Mouse (Mus musculus): ENCODE results near the gene Usp4. TPM values are rescaled to one million over a fixed set of nuclear protein-coding genes. Genes with fewer than 3 reads are reported as not detected.

Usp4 gene
- polyA plus RNA-seq, 1 experiment from 2014 or later = 138 TPM

GRCm38 (mm10) chr9:108392676-108393075 is 45.0 kb downstream of the Usp4 start, which contains the start of gene 1700102P08Rik:
TSS of gene 1700102P08Rik (plus strand) at chr9:108392805.
- Histone ChIP-seq H3K27me3 (no peaks in the 10 kb centered on the region), H3K4me3 (no peak within 1 kb of the TSS), H3K9ac (replicated peaks) (no peak within 1 kb of the TSS), H3K36me3 (peaks cover 46% of the 10 kb centered on the region), H3K4me2 (replicated peaks) (no peak within 1 kb of the TSS), H3K4me1 (no peaks in the 10 kb centered on the region), H3K27ac (replicated peaks) (no peak within 1 kb of the TSS), H3K9me3 (no peaks in the 10 kb centered on the region)
- ATAC-seq (replicated peaks) = no peak
- WGBS = 54% methylated on average over 18 of the region's 18 CpGs

DNA sequence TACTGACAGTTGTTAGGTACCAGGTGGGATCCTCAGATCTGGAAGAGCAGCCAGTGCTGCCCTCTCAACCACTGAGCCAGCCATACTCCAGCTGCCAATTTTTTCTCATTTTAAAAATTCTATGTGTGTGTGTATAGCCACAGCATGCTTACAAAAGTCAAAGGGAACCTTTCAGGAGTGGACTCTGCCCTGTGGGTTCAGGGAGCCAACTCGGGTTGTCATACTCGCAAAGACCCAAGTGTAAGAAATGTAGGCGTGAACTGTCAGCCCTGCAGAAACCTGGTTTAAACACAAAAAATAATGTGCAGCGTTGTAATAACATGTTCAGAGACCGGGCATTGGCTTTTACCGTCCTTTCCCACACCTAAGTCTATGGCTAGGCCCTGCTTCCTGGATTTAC is 46.5 kb downstream of the Usp4 start:
- H3K9ac ChIP-seq (replicated peaks) = no peak overlapping the region
- peaks cover 33% of the 10 kb centered on the region for H3K36me3 ChIP-seq
- no peaks in the 10 kb centered on the region for H3K4me1 ChIP-seq
- 96% methylated on average over 6 of the region's 6 CpGs for WGBS
- H3K27me3 ChIP-seq = no peaks in the 10 kb centered on the region
- H3K27ac ChIP-seq (replicated peaks) = no peak overlapping the region
- no peak for ATAC-seq (replicated peaks)
- H3K4me2 ChIP-seq (replicated peaks) = no peak overlapping the region
- no peaks in the 10 kb centered on the region for H3K9me3 ChIP-seq
- H3K4me3 ChIP-seq = no peak overlapping the region

DNA sequence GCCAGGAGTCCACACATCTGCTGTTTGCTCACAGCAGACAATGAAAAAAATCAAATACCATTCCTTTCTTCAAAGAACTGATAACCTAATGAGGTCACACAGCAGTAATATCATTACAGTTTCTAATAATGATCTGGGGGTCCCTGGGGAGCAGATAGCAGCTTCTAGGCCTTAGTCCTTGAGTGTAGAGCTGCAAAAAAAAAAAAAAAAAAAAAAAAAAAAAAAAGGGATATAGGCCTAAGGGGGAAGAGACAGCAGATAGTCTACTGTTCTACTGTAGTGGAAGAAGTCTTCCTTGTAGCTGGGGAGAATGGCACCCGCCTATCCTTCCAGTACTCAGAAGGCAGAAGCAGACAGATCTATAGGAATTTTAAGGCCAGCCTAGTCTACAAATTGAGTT is 47.8 kb downstream of the Usp4 start:
- H3K36me3 ChIP-seq = peaks cover 25% of the 10 kb centered on the region
- H3K27ac ChIP-seq (replicated peaks) = no peak overlapping the region
- H3K9ac ChIP-seq (replicated peaks) = no peak overlapping the region
- WGBS = 87% methylated on average over 1 of the region's 1 CpGs
- no peak for ATAC-seq (replicated peaks)
- no peaks in the 10 kb centered on the region for H3K4me1 ChIP-seq
- H3K9me3 ChIP-seq = no peaks in the 10 kb centered on the region
- H3K4me2 ChIP-seq (replicated peaks) = no peak overlapping the region
- H3K4me3 ChIP-seq = no peak overlapping the region
- H3K27me3 ChIP-seq = no peaks in the 10 kb centered on the region

- no peak overlapping the region for H3K9ac ChIP-seq (replicated peaks)
- no peaks in the 10 kb centered on the region; the same call in 1 of the 2 replicates for H3K36me3 ChIP-seq
- no peak overlapping the region for H3K4me3 ChIP-seq
- ATAC-seq (replicated peaks) = no peak
- H3K4me1 ChIP-seq = peaks cover 12% of the 10 kb centered on the region
- no peak overlapping the region for H3K4me2 ChIP-seq (replicated peaks)
- no peaks in the 10 kb centered on the region for H3K9me3 ChIP-seq
- 86% methylated on average over 3 of the region's 3 CpGs for WGBS
- H3K27me3 ChIP-seq = no peaks in the 10 kb centered on the region
- H3K27ac ChIP-seq (replicated peaks) = no peak overlapping the region
Measured at GRCm38 (mm10) chr9:108398324-108398723, 50.7 kb downstream of the Usp4 start.

- Histone ChIP-seq H3K9ac (replicated peaks) (no peak overlapping the region), H3K27me3 (no peaks in the 10 kb centered on the region), H3K4me1 (peaks cover 12% of the 10 kb centered on the region), H3K27ac (replicated peaks) (peak overlapping the region; percentile 70), H3K36me3 (no peaks in the 10 kb centered on the region), H3K4me3 (no peak overlapping the region), H3K9me3 (no peaks in the 10 kb centered on the region), H3K4me2 (replicated peaks) (no peak overlapping the region)
- no peak for ATAC-seq (replicated peaks)
- 32% methylated on average over 7 of the region's 7 CpGs for WGBS
Measured at GRCm38 (mm10) chr9:108401186-108401960, 53.7 kb downstream of the Usp4 start.

DNA sequence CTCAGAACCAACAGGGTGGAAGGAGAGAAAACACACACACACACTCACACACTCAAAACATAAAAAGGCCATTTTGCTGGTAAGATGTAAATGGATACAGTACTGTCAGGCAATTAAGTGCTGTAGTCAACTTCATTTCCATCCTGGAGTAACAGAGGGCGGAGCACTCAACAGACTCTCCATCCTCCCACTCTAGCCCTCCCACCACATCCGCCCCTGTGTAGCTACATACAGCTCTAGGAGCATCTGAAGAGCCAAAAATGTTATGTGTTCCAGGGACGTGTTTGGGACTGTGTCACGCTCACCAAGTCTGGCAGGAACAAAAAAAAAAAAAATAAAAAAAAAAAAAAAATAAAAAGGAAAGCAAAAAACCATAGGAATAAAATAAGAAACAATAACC is 55.4 kb downstream of the Usp4 start:
- Histone ChIP-seq H3K9me3 (no peaks in the 10 kb centered on the region), H3K27ac (replicated peaks) (no peak overlapping the region), H3K4me1 (peaks cover 12% of the 10 kb centered on the region), H3K36me3 (no peaks in the 10 kb centered on the region), H3K27me3 (no peaks in the 10 kb centered on the region), H3K4me3 (no peak overlapping the region), H3K9ac (replicated peaks) (no peak overlapping the region), H3K4me2 (replicated peaks) (no peak overlapping the region)
- 86% methylated on average over 4 of the region's 4 CpGs for WGBS
- ATAC-seq (replicated peaks) = no peak

DNA sequence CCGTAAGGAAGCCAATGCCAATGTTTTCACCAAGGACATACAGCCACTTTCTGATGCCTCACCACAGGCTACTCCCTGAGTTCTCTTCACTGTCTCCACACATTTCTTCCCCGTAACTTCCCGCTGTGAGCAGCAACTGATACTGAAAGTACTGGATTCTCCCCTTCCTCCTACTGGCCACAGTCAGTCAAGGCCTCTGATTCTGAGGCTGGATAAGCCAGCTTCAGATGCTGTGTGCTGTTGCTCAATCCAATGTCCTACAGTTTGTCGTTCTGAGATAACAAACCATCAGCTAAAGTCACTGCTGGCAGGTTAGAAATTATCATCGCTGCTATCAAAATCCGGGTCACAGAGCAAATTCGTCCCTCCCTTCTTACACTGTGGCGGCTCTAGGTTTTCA is 56.8 kb downstream of the Usp4 start:
- ATAC-seq (replicated peaks) = no peak

GRCm38 (mm10) chr9:108409535-108409934 is 61.9 kb downstream of the Usp4 start:
- WGBS = 92% methylated on average over 4 of the region's 4 CpGs
- peaks cover 9% of the 10 kb centered on the region; the same call in 1 of the 2 replicates for H3K4me1 ChIP-seq
- ATAC-seq (replicated peaks) = no peak
- no peak overlapping the region for H3K9ac ChIP-seq (replicated peaks)
- no peaks in the 10 kb centered on the region for H3K27me3 ChIP-seq
- H3K27ac ChIP-seq (replicated peaks) = no peak overlapping the region
- no peaks in the 10 kb centered on the region for H3K36me3 ChIP-seq
- no peak overlapping the region for H3K4me3 ChIP-seq
- H3K4me2 ChIP-seq (replicated peaks) = no peak overlapping the region
- no peaks in the 10 kb centered on the region for H3K9me3 ChIP-seq

More for the DNA sequence above, 56.8 kb downstream of the Usp4 start:
- no peaks in the 10 kb centered on the region for H3K9me3 ChIP-seq
- H3K9ac ChIP-seq (replicated peaks) = no peak overlapping the region
- H3K4me3 ChIP-seq = no peak overlapping the region
- H3K27ac ChIP-seq (replicated peaks) = no peak overlapping the region
- H3K27me3 ChIP-seq = no peaks in the 10 kb centered on the region
- H3K4me1 ChIP-seq = peaks cover 12% of the 10 kb centered on the region
- H3K4me2 ChIP-seq (replicated peaks) = no peak overlapping the region
- no peaks in the 10 kb centered on the region for H3K36me3 ChIP-seq
- 81% methylated on average over 8 of the region's 8 CpGs for WGBS

DNA sequence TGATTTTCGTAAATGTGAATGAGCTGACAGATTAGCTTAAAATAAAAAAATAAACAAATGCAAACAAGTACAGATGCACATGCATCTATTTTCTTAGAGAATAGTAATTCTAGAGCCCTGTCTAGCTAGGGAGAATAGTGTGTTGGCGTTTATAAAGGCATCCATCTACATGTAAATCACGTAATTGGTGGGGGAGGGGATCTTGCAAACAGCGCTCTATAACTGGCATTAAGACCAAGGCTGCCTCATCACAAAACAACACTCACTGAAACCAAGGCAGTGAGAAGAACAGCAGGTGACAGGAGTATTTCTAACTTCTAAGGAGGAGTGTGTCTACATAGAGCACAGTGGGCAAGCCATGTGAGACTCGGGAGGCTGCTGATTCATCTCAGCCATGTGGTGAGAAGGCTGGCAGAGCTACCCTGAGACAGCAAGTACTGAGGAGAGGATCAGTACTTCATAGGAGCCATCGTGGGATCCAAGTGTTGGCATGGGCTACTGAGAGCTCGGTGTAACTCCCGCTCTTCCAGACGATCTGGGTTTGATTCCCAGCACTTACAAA is 63.8 kb downstream of the Usp4 start:
- no peak overlapping the region for H3K4me2 ChIP-seq (replicated peaks)
- H3K27ac ChIP-seq (replicated peaks) = no peak overlapping the region
- peaks cover 9% of the 10 kb centered on the region; the same call in 1 of the 2 replicates for H3K4me1 ChIP-seq
- H3K36me3 ChIP-seq = no peaks in the 10 kb centered on the region
- no peak overlapping the region for H3K9ac ChIP-seq (replicated peaks)
- ATAC-seq (replicated peaks) = no peak
- 65% methylated on average over 9 of the region's 9 CpGs for WGBS
- no peaks in the 10 kb centered on the region for H3K9me3 ChIP-seq
- no peak overlapping the region for H3K4me3 ChIP-seq
- no peaks in the 10 kb centered on the region for H3K27me3 ChIP-seq

GRCm38 (mm10) chr9:108412221-108412620 is 64.6 kb downstream of the Usp4 start:
- Histone ChIP-seq H3K27me3 (no peaks in the 10 kb centered on the region), H3K4me3 (no peak overlapping the region), H3K27ac (replicated peaks) (no peak overlapping the region), H3K4me1 (peaks cover 9% of the 10 kb centered on the region; the same call in 1 of the 2 replicates), H3K9ac (replicated peaks) (no peak overlapping the region), H3K36me3 (no peaks in the 10 kb centered on the region), H3K4me2 (replicated peaks) (no peak overlapping the region), H3K9me3 (no peaks in the 10 kb centered on the region)
- ATAC-seq (replicated peaks) = no peak
- WGBS = 75% methylated on average over 1 of the region's 1 CpGs

- H3K4me1 ChIP-seq = peaks cover 5% of the 10 kb centered on the region; the same call in 1 of the 2 replicates
- H3K4me2 ChIP-seq (replicated peaks) = no peak within 1 kb of the TSS
- no peak within 1 kb of the TSS for H3K27ac ChIP-seq (replicated peaks)
- no peak within 1 kb of the TSS for H3K4me3 ChIP-seq
- H3K9me3 ChIP-seq = no peaks in the 10 kb centered on the region
- no peaks in the 10 kb centered on the region for H3K36me3 ChIP-seq
- no peak within 1 kb of the TSS for H3K9ac ChIP-seq (replicated peaks)
- ATAC-seq (replicated peaks) = no peak
- H3K27me3 ChIP-seq = no peaks in the 10 kb centered on the region
Measured at GRCm38 (mm10) chr9:108428384-108428783, 80.7 kb downstream of the Usp4 start, which contains the start of gene Ccdc36. TSS of gene Ccdc36 (minus strand) at chr9:108428484.

GRCm38 (mm10) chr9:108431431-108432067 is 83.9 kb downstream of the Usp4 start:
- H3K4me3 ChIP-seq = peak overlapping the region; percentile 28
- peak overlapping the region; percentile 30 for H3K4me2 ChIP-seq (replicated peaks)
- ATAC-seq (replicated peaks) = peak; percentile 46; the same call in 1 of the 2 replicates
- H3K4me1 ChIP-seq = peaks cover 5% of the 10 kb centered on the region; the same call in 1 of the 2 replicates
- no peaks in the 10 kb centered on the region for H3K36me3 ChIP-seq
- no peaks in the 10 kb centered on the region for H3K9me3 ChIP-seq
- WGBS = 59% methylated on average over 32 of the region's 32 CpGs
- H3K9ac ChIP-seq (replicated peaks) = 0 out of 2 replicates have a peak overlapping the region, but pooled peaks have one; percentile 6
- no peak overlapping the region for H3K27ac ChIP-seq (replicated peaks)
- no peaks in the 10 kb centered on the region for H3K27me3 ChIP-seq

All from forebrain, embryonic 15.5 days (tissue).